Mouse (Mus musculus) cortical plate, adult 2 months (tissue): ENCODE measurements around the gene Ttc30a2.

Source experiments
- CTCF ChIP-seq: fragments of 200-500 bp; IDR thresholded peaks from 2 replicates; pipeline ENCODE4 v1.5.1; 2011; ENCODE audit warnings: mild to moderate bottlenecking, control low read depth, low read length; ENCODE audit not compliant: insufficient read depth; ENCODE audit errors: extremely low read depth
- POLR2A ChIP-seq: fragments of 200-500 bp; IDR thresholded peaks from 2 replicates; pipeline ENCODE4 v1.6.1; 2011; ENCODE audit warnings: mild to moderate bottlenecking, low read length, control low read depth; ENCODE audit not compliant: insufficient read depth; ENCODE audit errors: extremely low read depth

DNA sequence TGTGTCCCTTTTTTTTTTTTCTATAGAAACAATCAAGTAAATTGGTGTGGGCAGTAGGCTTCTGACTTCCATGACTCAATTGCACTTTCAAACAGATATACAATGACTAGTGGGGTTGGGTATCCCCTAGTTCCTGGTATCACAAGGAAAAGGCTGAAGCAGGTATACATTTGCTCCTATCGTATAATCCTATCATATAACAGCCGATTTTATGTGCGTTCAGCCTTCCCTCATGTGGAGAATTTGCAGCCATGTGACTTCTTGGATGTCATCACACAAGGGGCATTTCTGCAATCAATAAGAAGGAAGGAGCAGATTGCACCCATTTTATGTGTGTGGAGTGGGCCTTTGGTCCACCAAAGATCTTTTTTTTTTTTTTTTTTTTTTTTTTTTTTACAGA is 5.1 kb upstream of the Ttc30a2 start:
- no peak for TF ChIP-seq CTCF
- TF ChIP-seq POLR2A: no peak
